Mouse (Mus musculus) left cerebral cortex, postnatal 25 days (tissue): Measurements from ENCODE around the gene Dnajc28. TPM values are rescaled to one million over a fixed set of nuclear protein-coding genes. Genes with fewer than 3 reads are reported as not detected.
"Not testable (repeated sequence)": the region's sequence is repeated elsewhere in the genome, so short reads cannot be mapped to it uniquely, and the experiment has no call there.

Source experiments
- DNase-seq, 2 experiments: peaks; one replicate each; pipeline ENCODE4 v3.0.0; 2022; ENCODE audit warnings: low spot score in 2 of 2, mixed read lengths in 1 of 2
- intact Hi-C: fragments of 180-260 bp; cut with DNase I; formaldehyde crosslinking; loops from one replicate; pipeline ENCODE4 v1.15.1; 2025
- total RNA-seq, 2 experiments: library from RNA; stranded (reverse); gene quantifications; 2 replicates each; pipeline ENCODE4 v1.2.3; 2021

Gene Dnajc28
- 1 to 10 TPM; 8.1 to 8.3 TPM for total RNA-seq

DNA sequence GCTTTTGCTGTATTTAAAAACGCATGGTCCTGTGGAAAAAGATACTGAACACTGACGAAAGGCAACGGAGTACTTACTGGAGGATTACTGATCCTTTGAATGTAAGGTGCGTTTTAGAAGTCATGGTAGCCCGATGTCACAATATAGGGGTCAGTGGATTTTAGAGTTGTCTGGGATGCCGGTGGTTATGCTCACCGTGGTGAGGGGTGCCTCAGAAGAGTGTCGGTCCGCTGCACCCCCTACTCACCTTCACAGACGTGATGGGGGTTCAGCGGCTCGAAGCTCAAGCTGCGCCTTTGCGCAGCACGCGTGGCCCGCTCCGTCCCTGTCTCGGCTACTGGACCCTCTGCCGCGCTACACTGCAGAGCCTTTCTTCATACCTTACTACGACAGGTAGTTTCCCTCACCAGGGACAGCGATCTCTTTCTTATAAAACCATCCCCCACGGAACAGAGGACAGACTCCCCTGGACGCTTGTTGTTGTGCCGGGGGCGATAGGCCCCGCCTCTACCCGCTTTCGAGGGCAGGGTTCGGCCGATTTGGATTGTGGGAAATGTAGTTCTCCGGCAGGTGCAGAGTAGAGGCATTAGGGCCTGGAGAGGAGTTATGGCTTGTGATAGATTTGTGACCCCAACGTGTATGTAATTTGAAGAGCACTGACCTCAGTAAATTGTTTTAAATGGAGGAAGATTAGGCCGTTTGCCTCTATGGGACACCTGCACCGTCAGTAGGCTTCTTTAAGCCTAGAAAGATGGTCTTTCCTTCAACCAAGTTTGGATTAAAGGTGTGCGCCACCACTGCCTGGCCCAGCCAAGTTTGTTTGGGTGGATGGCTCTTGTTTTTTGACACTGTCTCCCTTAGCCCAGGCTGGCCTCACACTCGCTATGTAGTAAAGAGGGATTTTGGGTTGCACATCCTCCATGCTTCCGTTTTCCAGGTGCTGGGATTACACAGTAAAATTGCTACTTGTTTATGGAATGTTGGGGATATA lies at the start of gene Dnajc28:
TSS of gene Dnajc28 (minus strand) at position 516 of the 991 bp plus-strand sequence.
- DNase-seq, result peak; percentile 82 to 90

GRCm38 (mm10) chr16:91663795-91664194 lies 45.0 kb upstream of the Dnajc28 start:
- intact Hi-C loops, result no loop called here
- no peak for DNase-seq

More for the DNA sequence above, at the start of gene Dnajc28:
- intact Hi-C loops, result no loop called here

GRCm38 (mm10) chr16:91662336-91662735 lies 43.5 kb upstream of the Dnajc28 start:
- intact Hi-C loops, result no loop called here
- DNase-seq, result peak in 1 of 2 experiments; percentile 71

GRCm38 (mm10) chr16:91661397-91661796 lies 42.6 kb upstream of the Dnajc28 start:
- intact Hi-C loops, result no loop called here
- no peak for DNase-seq

DNA sequence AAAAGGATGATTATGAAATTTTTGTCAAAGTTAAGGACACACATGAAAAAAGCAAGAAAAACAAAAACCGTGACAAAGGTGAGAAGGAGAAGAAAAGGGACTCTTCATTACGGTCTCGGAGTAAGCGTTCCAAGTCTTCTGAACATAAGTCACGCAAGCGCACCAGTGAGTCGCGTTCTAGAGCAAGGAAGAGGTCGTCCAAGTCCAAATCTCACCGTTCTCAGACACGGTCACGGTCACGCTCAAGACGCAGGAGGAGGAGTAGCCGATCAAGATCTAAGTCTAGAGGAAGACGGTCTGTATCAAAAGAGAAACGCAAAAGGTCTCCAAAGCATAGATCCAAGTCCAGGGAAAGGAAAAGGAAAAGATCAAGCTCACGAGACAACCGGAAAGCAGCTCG lies 41.0 kb upstream of the Dnajc28 start:
- no peak for DNase-seq

DNA sequence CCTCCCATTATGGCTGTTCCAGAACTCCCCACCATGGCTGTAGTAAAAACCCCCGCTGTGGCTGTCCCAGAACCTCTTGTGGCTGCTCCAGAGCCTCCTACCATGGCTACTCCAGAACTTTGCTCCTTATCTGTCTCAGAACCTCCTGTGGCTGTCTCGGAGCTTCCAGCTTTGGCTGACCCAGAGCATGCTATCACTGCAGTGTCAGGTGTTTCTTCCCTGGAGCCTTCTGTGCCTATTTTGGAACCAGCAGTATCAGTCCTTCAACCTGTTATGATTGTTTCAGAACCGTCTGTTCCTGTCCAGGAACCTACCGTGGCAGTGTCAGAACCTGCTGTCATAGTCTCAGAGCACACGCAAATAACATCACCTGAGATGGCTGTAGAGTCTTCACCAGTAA lies 39.6 kb upstream of the Dnajc28 start:
- DNase-seq, result no peak
- intact Hi-C loops, result no loop called here

More for the DNA sequence above, 41.0 kb upstream of the Dnajc28 start:
- intact Hi-C loops, result no loop called here

- DNase-seq, result no peak
- intact Hi-C loops, result no loop called here
Measured at GRCm38 (mm10) chr16:91657285-91657684, 38.5 kb upstream of the Dnajc28 start.

- intact Hi-C loops, result no loop called here
- no peak for DNase-seq
Measured at GRCm38 (mm10) chr16:91655285-91655684, 36.5 kb upstream of the Dnajc28 start.

DNA sequence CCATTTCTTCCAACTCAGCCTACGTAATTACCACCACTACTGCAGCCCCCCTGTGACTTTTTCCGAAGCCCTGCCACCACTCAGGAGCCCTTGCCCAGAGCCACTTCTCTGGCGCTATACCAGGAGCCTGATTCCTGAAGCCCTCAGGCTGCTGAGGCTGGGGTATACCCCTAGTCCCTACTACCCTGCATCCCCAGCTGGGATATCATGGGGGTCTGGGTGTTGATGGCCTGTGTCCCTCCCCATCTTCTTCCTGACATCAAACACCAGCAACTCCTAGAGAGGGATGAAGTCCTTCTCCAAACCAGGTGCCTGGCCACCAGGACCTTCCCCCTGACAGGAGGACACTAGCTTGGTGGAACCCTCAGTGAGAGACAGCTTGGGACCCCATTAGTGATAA lies 33.4 kb upstream of the Dnajc28 start:
- intact Hi-C loops, result no loop called here
- DNase-seq, result no peak

GRCm38 (mm10) chr16:91649781-91650180 lies 31.0 kb upstream of the Dnajc28 start:
- DNase-seq, result no peak
- intact Hi-C loops, result no loop called here

GRCm38 (mm10) chr16:91649246-91649645 lies 30.4 kb upstream of the Dnajc28 start:
- intact Hi-C loops, result no loop called here
- DNase-seq, result no peak

DNA sequence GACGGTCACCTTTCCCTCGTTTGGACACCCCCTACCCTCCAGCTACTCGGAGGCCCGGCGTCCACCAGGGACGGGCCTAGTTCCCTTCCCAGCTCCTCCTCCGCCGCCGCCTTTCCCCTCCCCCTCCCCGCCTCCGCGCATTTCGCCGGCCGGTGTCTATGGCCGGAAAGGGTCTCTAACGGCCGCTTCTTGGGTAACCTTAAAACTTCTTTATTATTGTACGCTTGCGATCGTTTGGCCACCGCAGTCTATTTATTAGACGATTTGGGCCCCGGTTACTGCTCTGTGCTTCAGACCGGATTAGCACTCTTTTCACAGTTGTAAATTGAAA lies 29.4 kb upstream of the Dnajc28 start:
- intact Hi-C loops, result no loop called here

GRCm38 (mm10) chr16:91647461-91648219 lies 28.8 kb upstream of the Dnajc28 start, which contains the start of gene Son:
Gene Son, plus strand, starts transcription at chr16:91647506.
- DNase-seq, result peak; percentile 98 to 99
- intact Hi-C loops, result loop anchor here (2.0 kb wide), 1 partner anchor 51 kb away; the partner anchor contains the start of gene Tmem50b

More for the DNA sequence above, 29.4 kb upstream of the Dnajc28 start:
- peak; percentile 60 for DNase-seq

DNA sequence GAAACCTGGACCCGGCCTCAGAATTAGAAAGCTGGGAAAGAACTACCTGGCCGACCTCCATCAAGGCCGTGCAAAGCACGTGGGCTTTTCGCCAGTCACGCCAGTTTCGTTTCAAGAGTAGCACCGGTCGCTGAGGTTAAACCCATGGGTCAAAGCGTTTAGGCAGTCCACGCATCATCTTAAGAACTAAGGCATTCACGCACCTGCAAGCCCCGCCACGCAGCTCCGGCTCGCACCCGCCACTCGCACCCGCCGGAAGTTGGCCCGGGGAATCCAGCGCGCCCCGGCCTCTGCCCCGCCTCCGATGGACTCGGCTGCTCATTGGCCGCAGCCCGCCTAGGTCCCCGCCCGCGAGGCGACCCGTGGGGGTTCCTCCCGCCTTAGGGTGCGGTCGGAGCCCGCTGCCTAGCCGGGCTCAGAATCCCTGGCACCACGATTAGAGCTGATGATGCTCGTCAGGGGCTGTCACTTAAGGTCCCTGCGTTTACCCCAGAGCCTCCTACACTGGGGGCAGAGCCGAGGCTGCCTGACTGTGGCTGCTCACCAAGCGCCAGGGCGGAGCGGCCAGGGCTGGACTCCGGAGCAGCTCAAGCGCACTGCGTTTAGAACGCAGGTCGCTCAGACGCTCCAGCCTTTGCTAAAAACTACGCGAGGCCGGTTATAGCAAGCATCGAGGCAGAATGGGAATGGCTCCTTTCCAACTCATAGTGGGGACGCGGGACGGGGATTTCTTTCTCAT lies 28.0 kb upstream of the Dnajc28 start, which contains the start of gene Gart:
TSS of gene Gart (minus strand) at position 272 of the 739 bp plus-strand sequence.
- intact Hi-C loops, result loop anchor here (2.0 kb wide), 1 partner anchor 50 kb away; the partner anchor contains the start of gene Tmem50b

DNA sequence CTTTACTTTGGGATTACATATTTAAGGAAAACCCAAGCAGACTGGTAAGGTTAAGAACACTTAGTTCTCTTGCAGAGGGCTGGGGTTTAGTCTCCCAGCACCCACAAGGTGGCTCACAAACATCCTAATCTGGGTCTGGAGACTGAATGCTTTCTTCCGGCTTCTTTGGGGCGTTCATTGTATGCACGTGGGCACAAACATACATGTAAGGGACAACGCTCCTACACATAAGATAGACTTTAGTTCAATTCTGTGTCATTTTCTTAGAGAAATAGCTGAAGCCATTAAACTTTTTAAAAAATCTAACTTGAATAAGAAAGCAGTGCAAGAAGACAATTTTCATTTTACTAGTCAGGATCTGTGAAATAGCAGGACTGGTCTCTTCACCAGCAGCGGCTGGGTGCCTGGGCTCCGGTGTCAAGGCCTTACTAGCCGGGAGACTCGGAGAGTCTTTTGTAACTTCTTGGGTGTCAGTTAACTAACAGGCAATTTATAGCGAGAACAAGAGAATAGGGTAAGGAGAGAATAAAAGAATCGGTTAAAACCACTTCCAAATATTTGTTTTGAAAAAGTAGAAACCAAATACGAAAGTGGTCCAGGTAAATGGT lies 27.3 kb upstream of the Dnajc28 start:
- DNase-seq, result no peak
- intact Hi-C loops, result loop anchor here (2.0 kb wide), 1 partner anchor 49 kb away; the partner anchor contains the start of gene Tmem50b

More for the DNA sequence above, 28.0 kb upstream of the Dnajc28 start, which contains the start of gene Gart:
- peak; percentile 91 to 95 for DNase-seq

DNA sequence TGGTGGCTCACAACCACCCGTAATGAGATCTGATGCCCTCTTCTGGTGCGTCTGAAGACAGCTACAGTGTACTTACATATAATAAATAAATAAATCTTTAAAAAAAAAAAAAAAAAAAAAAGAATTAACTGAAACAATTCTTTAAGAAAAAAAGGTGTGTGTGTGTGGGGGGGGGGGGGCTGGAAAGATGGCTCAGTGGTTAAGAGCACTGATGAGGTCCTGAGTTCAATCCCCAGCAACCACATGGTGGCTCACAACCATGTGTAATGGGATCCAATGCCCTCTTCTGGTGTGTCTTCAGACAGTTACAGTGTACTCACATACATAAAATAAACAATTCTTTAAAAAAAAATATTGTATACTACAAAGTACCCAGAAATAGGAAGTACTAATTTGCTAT lies 26.6 kb upstream of the Dnajc28 start:
- intact Hi-C loops, DNase-seq: not testable (repeated sequence)

GRCm38 (mm10) chr16:91644901-91645300 lies 26.1 kb upstream of the Dnajc28 start:
- DNase-seq, result no peak
- intact Hi-C loops, result no loop called here

GRCm38 (mm10) chr16:91640171-91640570 lies 21.3 kb upstream of the Dnajc28 start:
- DNase-seq, result no peak
- intact Hi-C loops, result no loop called here

GRCm38 (mm10) chr16:91639636-91640035 lies 20.8 kb upstream of the Dnajc28 start:
- peak in 1 of 2 experiments; percentile 88 for DNase-seq
- intact Hi-C loops, result no loop called here
